Mouse (Mus musculus): Measurements from ENCODE around the gene Bdkrb2. TPM values are rescaled to one million over a fixed set of nuclear protein-coding genes. Genes with fewer than 3 reads are reported as not detected.

Gene Bdkrb2
- polyA plus RNA-seq, 1 experiment from 2014 or later, result 2.4 TPM

DNA sequence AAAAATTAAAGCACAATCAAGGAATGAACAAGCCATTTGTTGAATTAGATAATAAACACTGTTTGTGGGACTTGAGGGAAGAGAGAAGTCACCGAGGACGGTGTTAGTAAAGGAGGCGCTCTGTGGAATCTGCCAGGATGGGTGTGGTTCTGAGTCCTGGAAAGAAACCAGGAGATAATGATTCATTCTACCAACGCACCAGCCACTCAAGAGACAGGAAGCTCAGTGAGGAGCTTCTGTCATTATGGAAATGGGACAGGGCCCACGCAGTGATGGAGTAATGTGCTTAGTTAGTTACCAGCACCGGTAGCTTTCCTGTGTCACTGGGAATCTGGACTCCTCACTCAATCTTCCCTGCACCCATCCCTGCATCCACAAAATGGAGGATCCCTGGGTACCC lies 19.3 kb upstream of the Bdkrb2 start:
- Histone ChIP-seq H3K4me2 (ENCODE audit: low read length) (no peak overlapping the region), H3K4me3 (ENCODE audit: low read depth, low read length) (no peak overlapping the region), H3K9ac (ENCODE audit: low read depth, low read length) (no peak overlapping the region), H3K4me1 (ENCODE audit: control insufficient read depth, insufficient read depth, low read length) (peaks cover 7% of the 10 kb centered on the region; the same call in 1 of the 2 replicates), H3K36me3 (ENCODE audit: control insufficient read depth, insufficient read depth, low read length) (no peaks in the 10 kb centered on the region), H3K27ac (ENCODE audit: low read length) (no peak overlapping the region), H3K27me3 (ENCODE audit: control insufficient read depth, insufficient read depth, low read depth, low read length) (no peaks in the 10 kb centered on the region), H3K9me3 (replicated peaks; ENCODE audit: control insufficient read depth, low read length, poor library complexity, severe bottlenecking) (no peaks in the 10 kb centered on the region)
- ATAC-seq, result no peak
- 82% methylated on average over 6 of the region's 6 CpGs for WGBS

DNA sequence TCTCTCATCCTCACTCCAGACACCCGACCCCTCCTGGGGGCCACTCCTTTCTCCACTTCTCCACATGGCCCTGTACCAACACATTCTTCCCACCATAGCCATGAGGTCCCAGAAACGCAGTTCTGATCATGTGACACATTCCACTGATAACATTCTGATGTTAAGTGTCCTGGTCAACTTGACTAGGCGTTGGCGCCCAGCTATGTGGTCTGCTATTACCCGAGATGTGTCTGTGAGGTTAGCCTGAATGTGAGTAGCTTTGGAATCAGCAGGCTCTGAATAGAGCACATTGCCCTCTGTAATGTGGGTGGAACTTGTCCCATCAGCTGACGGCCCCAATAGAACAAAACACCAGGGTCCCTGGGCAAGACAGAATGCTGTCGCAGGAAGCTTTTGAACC lies 18.2 kb upstream of the Bdkrb2 start:
- no peak overlapping the region for H3K4me2 ChIP-seq (ENCODE audit: low read length)
- H3K4me3 ChIP-seq (ENCODE audit: low read depth, low read length), result no peak overlapping the region
- H3K9me3 ChIP-seq (replicated peaks; ENCODE audit: control insufficient read depth, low read length, poor library complexity, severe bottlenecking), result no peaks in the 10 kb centered on the region
- ATAC-seq, result no peak
- no peak overlapping the region for H3K27ac ChIP-seq (ENCODE audit: low read length)
- peaks cover 7% of the 10 kb centered on the region; the same call in 1 of the 2 replicates for H3K4me1 ChIP-seq (ENCODE audit: control insufficient read depth, insufficient read depth, low read length)
- WGBS, result 89% methylated on average over 7 of the region's 7 CpGs
- H3K36me3 ChIP-seq (ENCODE audit: control insufficient read depth, insufficient read depth, low read length), result no peaks in the 10 kb centered on the region
- H3K9ac ChIP-seq (ENCODE audit: low read depth, low read length), result no peak overlapping the region
- H3K27me3 ChIP-seq (ENCODE audit: control insufficient read depth, insufficient read depth, low read depth, low read length), result no peaks in the 10 kb centered on the region

DNA sequence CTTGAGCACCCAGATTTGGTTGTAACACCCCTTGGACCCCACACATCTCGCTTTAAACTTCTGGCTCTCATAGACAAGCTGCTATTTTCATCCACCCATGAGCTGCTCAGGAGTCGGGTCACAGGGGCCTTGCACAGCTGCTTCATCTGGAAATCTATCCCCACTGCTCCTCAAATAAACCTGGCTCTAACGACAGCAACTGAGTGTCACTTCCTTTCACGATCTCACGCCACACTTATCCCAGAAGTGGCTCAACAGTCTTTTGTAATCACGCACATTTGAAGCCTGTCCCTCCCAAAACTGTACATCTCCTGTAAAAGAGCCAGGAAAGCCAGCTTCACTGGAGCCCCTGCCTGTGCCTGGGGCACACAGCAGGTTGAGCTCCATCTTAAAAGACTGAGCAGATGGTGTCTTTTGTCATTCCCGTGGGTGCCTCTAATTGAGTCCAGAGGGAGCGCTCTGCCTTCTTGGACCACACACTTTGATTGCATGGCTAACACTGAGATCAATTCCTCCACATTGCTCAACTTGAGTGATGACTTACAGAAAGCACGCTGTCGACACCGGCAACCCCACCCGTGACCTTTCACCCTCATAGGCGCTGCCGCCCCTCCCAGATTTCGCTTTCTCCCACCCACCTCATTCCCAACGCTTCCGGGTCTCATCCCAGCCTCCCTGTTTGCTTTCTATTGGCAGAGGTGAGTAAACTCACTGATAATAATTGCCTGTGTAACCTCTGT lies 17.2 kb upstream of the Bdkrb2 start:
- no peaks in the 10 kb centered on the region for H3K27me3 ChIP-seq (ENCODE audit: control insufficient read depth, insufficient read depth, low read depth, low read length)
- H3K4me2 ChIP-seq (ENCODE audit: low read length), result no peak overlapping the region
- no peak overlapping the region for H3K9ac ChIP-seq (ENCODE audit: low read depth, low read length)
- H3K27ac ChIP-seq (ENCODE audit: low read length), result no peak overlapping the region
- ATAC-seq, result no peak
- H3K4me1 ChIP-seq (ENCODE audit: control insufficient read depth, insufficient read depth, low read length), result peaks cover 7% of the 10 kb centered on the region; the same call in 1 of the 2 replicates
- WGBS, result 39% methylated on average over 17 of the region's 17 CpGs
- H3K36me3 ChIP-seq (ENCODE audit: control insufficient read depth, insufficient read depth, low read length), result no peaks in the 10 kb centered on the region
- H3K9me3 ChIP-seq (replicated peaks; ENCODE audit: control insufficient read depth, low read length, poor library complexity, severe bottlenecking), result no peaks in the 10 kb centered on the region
- H3K4me3 ChIP-seq (ENCODE audit: low read depth, low read length), result no peak overlapping the region

DNA sequence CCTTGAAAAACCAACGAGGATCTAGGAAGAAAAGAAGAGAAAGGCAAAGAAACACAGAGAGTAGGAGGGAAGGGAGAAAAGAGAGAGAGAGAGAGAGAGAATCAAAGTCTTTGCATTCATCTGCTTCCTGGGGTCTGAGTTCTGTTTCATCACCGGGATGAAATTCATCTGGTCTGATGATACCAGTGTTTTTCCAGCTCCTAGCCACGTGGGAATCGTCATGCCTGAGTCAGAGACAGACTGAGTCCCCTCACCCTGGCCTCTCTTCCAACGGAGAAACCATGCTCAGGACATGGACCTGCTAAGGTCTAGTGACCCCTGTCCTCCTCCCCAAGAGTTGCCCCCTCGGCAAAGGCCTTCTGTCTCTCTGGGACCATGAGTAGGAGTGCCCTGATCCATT lies 16.5 kb upstream of the Bdkrb2 start:
- no peaks in the 10 kb centered on the region for H3K9me3 ChIP-seq (replicated peaks; ENCODE audit: control insufficient read depth, low read length, poor library complexity, severe bottlenecking)
- no peak overlapping the region for H3K4me2 ChIP-seq (ENCODE audit: low read length)
- WGBS, result 72% methylated on average over 6 of the region's 6 CpGs
- H3K27me3 ChIP-seq (ENCODE audit: control insufficient read depth, insufficient read depth, low read depth, low read length), result no peaks in the 10 kb centered on the region
- H3K9ac ChIP-seq (ENCODE audit: low read depth, low read length), result no peak overlapping the region
- no peak overlapping the region for H3K27ac ChIP-seq (ENCODE audit: low read length)
- H3K36me3 ChIP-seq (ENCODE audit: control insufficient read depth, insufficient read depth, low read length), result no peaks in the 10 kb centered on the region
- no peak for ATAC-seq
- H3K4me3 ChIP-seq (ENCODE audit: low read depth, low read length), result no peak overlapping the region
- peaks cover 7% of the 10 kb centered on the region; the same call in 1 of the 2 replicates for H3K4me1 ChIP-seq (ENCODE audit: control insufficient read depth, insufficient read depth, low read length)

DNA sequence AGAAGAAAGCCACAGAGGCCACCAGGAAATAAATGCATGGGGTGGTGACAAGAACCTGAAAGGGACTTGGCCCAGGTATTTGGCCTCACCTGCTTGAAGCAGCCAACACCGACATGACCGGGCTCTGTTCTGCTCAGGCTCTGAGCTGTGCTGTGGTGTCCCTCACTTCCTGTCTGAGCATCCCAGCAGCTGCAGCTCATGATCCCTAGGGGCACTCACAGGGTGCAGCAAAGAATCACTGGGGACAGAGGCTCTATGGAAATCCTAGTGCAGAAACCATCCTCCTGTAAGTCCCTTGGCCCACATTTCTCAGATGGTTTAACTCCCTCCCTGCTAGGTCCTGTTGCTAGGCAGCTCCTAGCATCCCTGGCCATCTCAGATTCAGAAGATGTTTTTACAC lies 15.9 kb upstream of the Bdkrb2 start:
- no peak overlapping the region for H3K27ac ChIP-seq (ENCODE audit: low read length)
- H3K36me3 ChIP-seq (ENCODE audit: control insufficient read depth, insufficient read depth, low read length), result no peaks in the 10 kb centered on the region
- no peak overlapping the region for H3K4me3 ChIP-seq (ENCODE audit: low read depth, low read length)
- no peak overlapping the region for H3K9ac ChIP-seq (ENCODE audit: low read depth, low read length)
- H3K4me2 ChIP-seq (ENCODE audit: low read length), result no peak overlapping the region
- WGBS, result 82% methylated on average over 2 of the region's 2 CpGs
- no peaks in the 10 kb centered on the region for H3K9me3 ChIP-seq (replicated peaks; ENCODE audit: control insufficient read depth, low read length, poor library complexity, severe bottlenecking)
- no peak for ATAC-seq
- H3K27me3 ChIP-seq (ENCODE audit: control insufficient read depth, insufficient read depth, low read depth, low read length), result no peaks in the 10 kb centered on the region
- peaks cover 7% of the 10 kb centered on the region; the same call in 1 of the 2 replicates for H3K4me1 ChIP-seq (ENCODE audit: control insufficient read depth, insufficient read depth, low read length)

DNA sequence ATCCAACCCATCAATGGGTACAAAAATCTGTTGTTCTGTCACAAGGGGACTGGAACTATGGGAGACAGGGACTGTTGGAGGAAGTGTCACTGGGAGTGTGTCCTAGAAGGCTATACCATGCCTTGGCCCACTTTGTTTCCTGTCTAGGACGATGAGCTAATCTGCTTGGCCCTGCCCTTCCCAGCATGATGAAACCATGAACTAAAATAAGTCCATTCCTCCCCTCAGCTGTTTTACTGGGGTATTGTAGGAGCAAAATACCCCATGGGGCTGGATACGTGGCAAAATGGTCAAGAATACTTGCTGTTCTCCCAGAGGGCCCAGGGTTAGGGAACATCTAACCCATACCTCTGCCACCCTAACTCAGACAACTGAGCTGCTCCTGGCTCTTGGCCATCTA lies 15.0 kb upstream of the Bdkrb2 start:
- no peak for ATAC-seq
- Histone ChIP-seq H3K4me2 (ENCODE audit: low read length) (no peak overlapping the region), H3K36me3 (ENCODE audit: control insufficient read depth, insufficient read depth, low read length) (no peaks in the 10 kb centered on the region), H3K27ac (ENCODE audit: low read length) (no peak overlapping the region), H3K4me3 (ENCODE audit: low read depth, low read length) (no peak overlapping the region), H3K27me3 (ENCODE audit: control insufficient read depth, insufficient read depth, low read depth, low read length) (no peaks in the 10 kb centered on the region), H3K4me1 (ENCODE audit: control insufficient read depth, insufficient read depth, low read length) (peaks cover 7% of the 10 kb centered on the region; the same call in 1 of the 2 replicates), H3K9ac (ENCODE audit: low read depth, low read length) (no peak overlapping the region), H3K9me3 (replicated peaks; ENCODE audit: control insufficient read depth, low read length, poor library complexity, severe bottlenecking) (no peaks in the 10 kb centered on the region)
- WGBS, result 71% methylated on average over 2 of the region's 2 CpGs

DNA sequence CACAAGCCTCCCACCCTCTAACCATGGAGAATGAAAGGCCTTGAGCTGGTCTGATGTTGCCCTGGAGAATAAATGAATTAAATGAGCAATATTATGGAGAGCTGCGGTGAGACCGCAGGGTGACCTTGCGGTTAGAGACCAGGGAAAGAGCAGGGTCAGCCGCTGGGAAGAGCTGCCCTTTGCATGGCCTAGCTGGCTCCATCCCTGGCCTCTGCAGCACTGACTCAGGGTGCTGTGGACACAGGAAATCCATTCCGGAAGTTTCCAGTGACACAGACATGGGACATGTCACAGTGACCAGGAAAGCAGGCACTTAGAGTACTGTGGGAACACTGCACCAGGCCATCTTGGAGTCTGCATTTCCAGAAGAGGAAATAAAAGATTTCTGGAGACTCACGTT lies 14.1 kb upstream of the Bdkrb2 start:
- H3K27me3 ChIP-seq (ENCODE audit: control insufficient read depth, insufficient read depth, low read depth, low read length), result no peaks in the 10 kb centered on the region
- no peaks in the 10 kb centered on the region for H3K9me3 ChIP-seq (replicated peaks; ENCODE audit: control insufficient read depth, low read length, poor library complexity, severe bottlenecking)
- WGBS, result 92% methylated on average over 6 of the region's 6 CpGs
- H3K36me3 ChIP-seq (ENCODE audit: control insufficient read depth, insufficient read depth, low read length), result no peaks in the 10 kb centered on the region
- H3K4me3 ChIP-seq (ENCODE audit: low read depth, low read length), result no peak overlapping the region
- H3K4me2 ChIP-seq (ENCODE audit: low read length), result no peak overlapping the region
- ATAC-seq, result no peak
- no peak overlapping the region for H3K27ac ChIP-seq (ENCODE audit: low read length)
- H3K4me1 ChIP-seq (ENCODE audit: control insufficient read depth, insufficient read depth, low read length), result peaks cover 7% of the 10 kb centered on the region; the same call in 1 of the 2 replicates
- no peak overlapping the region for H3K9ac ChIP-seq (ENCODE audit: low read depth, low read length)

DNA sequence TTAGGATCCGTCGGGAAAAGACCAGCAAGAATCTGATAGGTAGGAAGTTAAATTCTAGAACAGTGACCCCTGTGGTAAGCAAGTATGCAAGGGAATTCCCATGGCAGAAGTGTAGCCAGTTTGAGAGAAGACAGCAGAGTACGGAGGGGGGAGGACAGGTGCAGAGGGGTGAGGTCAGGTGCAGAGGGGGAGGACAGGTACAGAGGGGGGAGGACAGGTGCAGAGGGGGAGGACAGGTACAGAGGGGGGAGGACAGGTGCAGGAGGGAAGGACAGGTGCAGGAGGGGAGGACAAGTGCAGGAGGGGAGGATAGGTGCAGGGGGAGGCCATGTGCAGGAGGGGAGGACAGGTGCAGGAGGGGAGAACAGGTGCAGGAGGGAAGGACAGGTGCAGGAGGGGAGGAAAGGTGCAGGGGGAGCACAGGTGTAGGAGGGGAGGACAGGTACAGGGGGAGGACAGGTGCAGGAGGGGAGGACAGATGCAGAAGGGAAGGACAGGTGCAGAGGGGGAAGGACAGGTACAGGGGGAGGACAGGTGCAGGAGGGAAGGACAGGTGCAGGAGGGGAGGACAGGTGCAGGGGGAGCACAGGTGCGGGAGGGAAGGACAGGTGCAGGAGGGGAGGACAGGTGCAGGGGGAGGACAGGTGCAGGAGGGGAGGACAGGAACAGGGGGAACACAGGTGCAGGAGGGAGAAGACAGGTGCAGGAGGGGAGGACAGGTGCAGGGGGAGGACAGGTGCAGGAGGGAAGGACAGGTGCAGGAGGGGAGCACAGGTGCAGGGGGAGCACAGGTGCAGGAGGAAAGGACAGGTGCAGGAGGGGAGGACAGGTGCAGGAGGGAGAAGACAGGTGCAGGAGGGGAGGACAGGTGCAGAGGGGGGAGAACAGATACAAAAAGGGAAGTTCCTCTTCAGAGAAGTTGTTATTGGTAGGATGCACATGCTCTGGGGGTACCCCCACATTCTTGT lies 12.9 kb upstream of the Bdkrb2 start:
- no peaks in the 10 kb centered on the region for H3K27me3 ChIP-seq (ENCODE audit: control insufficient read depth, insufficient read depth, low read depth, low read length)
- no peak overlapping the region for H3K4me2 ChIP-seq (ENCODE audit: low read length)
- no peaks in the 10 kb centered on the region for H3K9me3 ChIP-seq (replicated peaks; ENCODE audit: control insufficient read depth, low read length, poor library complexity, severe bottlenecking)
- no peaks in the 10 kb centered on the region for H3K36me3 ChIP-seq (ENCODE audit: control insufficient read depth, insufficient read depth, low read length)
- no peak overlapping the region for H3K9ac ChIP-seq (ENCODE audit: low read depth, low read length)
- no peak for ATAC-seq
- H3K4me3 ChIP-seq (ENCODE audit: low read depth, low read length), result no peak overlapping the region
- H3K4me1 ChIP-seq (ENCODE audit: control insufficient read depth, insufficient read depth, low read length), result peaks cover 7% of the 10 kb centered on the region; the same call in 1 of the 2 replicates
- WGBS, result 88% methylated on average over 4 of the region's 4 CpGs
- H3K27ac ChIP-seq (ENCODE audit: low read length), result no peak overlapping the region

DNA sequence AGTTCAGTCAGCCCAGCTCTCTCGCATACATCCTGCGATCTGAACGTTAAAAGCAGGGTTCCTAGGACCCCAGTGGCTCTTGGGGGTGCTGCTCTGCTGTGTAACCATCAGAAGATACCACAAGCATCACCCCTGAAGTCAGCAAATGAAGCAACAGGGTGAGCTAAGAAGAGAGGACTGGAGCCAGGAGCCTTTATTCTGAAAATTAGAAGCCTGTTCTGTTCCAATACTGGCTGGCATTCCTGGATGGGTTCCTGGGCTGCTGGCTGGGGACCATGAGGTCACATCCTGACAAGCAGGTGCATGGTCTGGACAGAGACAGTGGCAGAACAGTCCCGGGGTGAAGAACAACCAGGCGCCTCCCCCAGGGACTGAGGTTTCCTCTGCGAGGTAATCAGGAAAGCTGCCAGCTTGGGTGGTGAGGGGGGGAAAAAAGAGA lies 11.5 kb upstream of the Bdkrb2 start:
- Histone ChIP-seq H3K9me3 (replicated peaks; ENCODE audit: control insufficient read depth, low read length, poor library complexity, severe bottlenecking) (no peaks in the 10 kb centered on the region), H3K4me2 (ENCODE audit: low read length) (no peak overlapping the region), H3K27me3 (ENCODE audit: control insufficient read depth, insufficient read depth, low read depth, low read length) (no peaks in the 10 kb centered on the region), H3K27ac (ENCODE audit: low read length) (no peak overlapping the region), H3K4me1 (ENCODE audit: control insufficient read depth, insufficient read depth, low read length) (no peaks in the 10 kb centered on the region), H3K36me3 (ENCODE audit: control insufficient read depth, insufficient read depth, low read length) (no peaks in the 10 kb centered on the region), H3K4me3 (ENCODE audit: low read depth, low read length) (no peak overlapping the region), H3K9ac (ENCODE audit: low read depth, low read length) (no peak overlapping the region)
- 59% methylated on average over 6 of the region's 6 CpGs for WGBS
- no peak for ATAC-seq
